Mouse (Mus musculus) adrenal gland, postnatal 4 days (tissue): Measurements from ENCODE around the gene Gm40460. TPM values are rescaled to one million over a fixed set of nuclear protein-coding genes. Genes with fewer than 3 reads are reported as not detected.

ENCODE experiments used
- total RNA-seq, 2 experiments: library from RNA; stranded (reverse); gene quantifications; 2 replicates each; pipeline ENCODE4 v1.2.3; 2021

Gene Gm40460
- total RNA-seq, 2 experiments from 2014 or later, result not detected

Other genes starting within 250 kb of the Gm40460 start
- gene Mob2, start 180.0 kb downstream of the Gm40460 start, total RNA-seq, result 10 to 100 TPM; 50.1 to 52.1 TPM
- gene Dusp8, start 145.2 kb downstream of the Gm40460 start, total RNA-seq, result 1 to 10 TPM; 9.2 to 9.3 TPM
- not detected for gene Gm45618, start 120.3 kb downstream of the Gm40460 start, total RNA-seq
- gene Gm39115, start 105.0 kb downstream of the Gm40460 start, total RNA-seq, result not detected
- not detected for gene Gm45337, start 96.5 kb downstream of the Gm40460 start, total RNA-seq
- gene Gm29735, start 84.0 kb downstream of the Gm40460 start, total RNA-seq, result not detected
- gene Gm4553, start 75.3 kb downstream of the Gm40460 start, total RNA-seq, result not detected
- not detected for gene Krtap5-2, start 65.1 kb downstream of the Gm40460 start, total RNA-seq
- not detected for gene Gm10153, start 50.7 kb downstream of the Gm40460 start, total RNA-seq
- gene Krtap5-3, start 39.7 kb downstream of the Gm40460 start, total RNA-seq, result not detected
- not detected for gene Gm7579, start 29.2 kb downstream of the Gm40460 start, total RNA-seq
- not detected for gene Krtap5-5, start 11.1 kb downstream of the Gm40460 start, total RNA-seq
- not detected for gene Gm2431, start 17.3 kb upstream of the Gm40460 start, total RNA-seq
- gene Gm4559, start 33.3 kb upstream of the Gm40460 start, total RNA-seq, result not detected
- gene Krtap5-1, start 56.0 kb upstream of the Gm40460 start, total RNA-seq, result not detected
- gene Krtap5-4, start 62.5 kb upstream of the Gm40460 start, total RNA-seq, result not detected
- 1 to 10 TPM; 5.1 to 6.2 TPM for gene Ifitm10, start 132.7 kb upstream of the Gm40460 start, total RNA-seq
- gene Gm49369, start 141.6 kb upstream of the Gm40460 start, total RNA-seq, result 1 to 10 TPM in 1 of 2 experiments, under 1 TPM in 1; 0.48 to 4.3 TPM
- 100 to 1,000 TPM; 536 to 544 TPM for gene Ctsd, start 147.0 kb upstream of the Gm40460 start, total RNA-seq
- gene Syt8, start 193.8 kb upstream of the Gm40460 start, total RNA-seq, result not detected
- 100 to 1,000 TPM in 1 of 2 experiments, 10 to 100 TPM in 1; 79.5 to 219 TPM for gene Tnni2, start 200.7 kb upstream of the Gm40460 start, total RNA-seq
- 10 to 100 TPM; 25.1 to 43.0 TPM for gene Lsp1, start 219.7 kb upstream of the Gm40460 start, total RNA-seq